In the genomic region with DNA sequence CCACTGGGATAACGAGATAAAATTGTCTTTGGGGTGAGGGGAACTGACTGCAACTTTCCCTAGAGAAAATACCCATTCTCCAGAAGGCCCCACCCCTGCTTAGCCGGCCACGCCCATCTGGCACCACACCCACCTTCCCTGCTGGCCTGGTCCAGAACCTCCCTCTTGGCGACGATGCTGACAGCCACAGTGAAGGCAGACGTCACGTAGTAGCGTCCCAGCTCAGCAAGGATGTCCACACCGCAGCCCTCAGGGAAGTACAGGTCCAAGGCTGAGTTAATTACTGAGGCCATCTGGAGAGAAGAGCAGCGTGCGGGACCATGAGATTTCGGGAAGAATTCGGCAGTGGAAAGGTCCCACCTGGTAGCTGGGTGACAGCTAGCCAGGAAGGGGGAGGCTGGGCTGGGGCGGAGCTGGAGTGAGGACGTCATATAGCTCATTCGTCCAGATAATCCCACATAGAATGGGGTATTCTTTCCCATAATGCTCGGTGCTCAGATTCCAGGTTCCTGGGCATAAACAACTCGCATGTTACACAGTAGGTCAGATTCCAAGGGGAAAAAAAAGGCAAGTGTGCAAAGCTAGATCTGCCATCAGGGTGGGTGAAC, we compare ENCODE assay signal across 8 mouse cellular contexts. TPM values are rescaled to one million over a fixed set of nuclear protein-coding genes. Genes with fewer than 3 reads are reported as not detected.
DNase-seq lines count a peak whose midpoint lies in the region; ATAC-seq and TF ChIP-seq lines count a peak whose summit lies in the region.

No protein-coding gene starts in this region.

- peak overlapping the region; percentile 35 for H3K4me2 ChIP-seq in heart, embryonic 12.5 days
- H3K4me2 ChIP-seq in forebrain, embryonic 15.5 days (replicated peaks): peak overlapping the region; percentile 33
- no peak overlapping the region for H3K4me2 ChIP-seq in liver, postnatal 0 days (ENCODE audit: low read depth, low read length)

- WGBS in heart, embryonic 12.5 days: 12% methylated on average over 18 of the region's 18 CpGs
- 19% methylated on average over 18 of the region's 18 CpGs for WGBS in forebrain, embryonic 15.5 days
- WGBS in liver, postnatal 0 days (ENCODE audit: insufficient replicate concordance): 17% methylated on average over 18 of the region's 18 CpGs

- TF ChIP-seq POLR2A in MEL (IDR thresholded peaks at IDR 0.05; ENCODE audit: control insufficient read depth in 1 of 2, insufficient read depth in 1 of 2, low read depth in 1 of 2, low read length in 2 of 2, poor library complexity in 1 of 2): no peak

- no peaks in the 10 kb centered on the region for H3K36me3 ChIP-seq in heart, embryonic 12.5 days
- no peaks in the 10 kb centered on the region for H3K36me3 ChIP-seq in MEL (ENCODE audit: control insufficient read depth in 1 of 2, insufficient read depth in 2 of 2, low read length in 2 of 2)
- no peaks in the 10 kb centered on the region for H3K36me3 ChIP-seq in forebrain, embryonic 15.5 days
- H3K36me3 ChIP-seq in liver, postnatal 0 days (replicated peaks; ENCODE audit: insufficient read depth, low read length): no peaks in the 10 kb centered on the region

- 0 out of 2 replicates have a peak, but pooled peaks cover 6% of the 10 kb centered on the region for H3K4me1 ChIP-seq in heart, embryonic 12.5 days (replicated peaks)
- peaks cover 0 to 5% of the 10 kb centered on the region in 2 experiments; a peak in 1 of 4 replicates for H3K4me1 ChIP-seq in MEL (ENCODE audit: control insufficient read depth in 1 of 2, insufficient read depth in 2 of 2, low read length in 2 of 2)
- H3K4me1 ChIP-seq in forebrain, embryonic 15.5 days: peaks cover 5% of the 10 kb centered on the region; the same call in 1 of the 2 replicates
- H3K4me1 ChIP-seq in liver, postnatal 0 days (ENCODE audit: insufficient read depth): no peaks in the 10 kb centered on the region

- TF ChIP-seq CTCF in MEL (IDR thresholded peaks at IDR 0.05 in 2 of 3, conservative IDR thresholded peaks at IDR 0.05 in 1 of 3; ENCODE audit: control insufficient read depth in 1 of 3, insufficient read depth in 1 of 3, low read depth in 2 of 3, low read length in 3 of 3, poor library complexity in 1 of 3, severe bottlenecking in 1 of 3): no peak
- no peak for TF ChIP-seq CTCF in liver, postnatal 0 days (IDR thresholded peaks at IDR 0.05; ENCODE audit: low read depth)

- no peak for TF ChIP-seq RAD21 in MEL (IDR thresholded peaks at IDR 0.05; ENCODE audit: low read depth, low read length)

- H3K9ac ChIP-seq in heart, embryonic 12.5 days: no peak overlapping the region
- peak overlapping the region; percentile 30 for H3K9ac ChIP-seq in MEL (ENCODE audit: control insufficient read depth, low read depth, low read length, poor library complexity, severe bottlenecking)
- no peak overlapping the region for H3K9ac ChIP-seq in forebrain, embryonic 15.5 days (replicated peaks)
- H3K9ac ChIP-seq in liver, postnatal 0 days (replicated peaks): no peak overlapping the region

- H3K79me2 ChIP-seq in MEL (ENCODE audit: control insufficient read depth, insufficient read depth, low read length, poor library complexity): no peaks in the 10 kb centered on the region

- no peaks in the 10 kb centered on the region for H3K9me3 ChIP-seq in heart, embryonic 12.5 days (replicated peaks)
- H3K9me3 ChIP-seq in MEL (replicated peaks; ENCODE audit: insufficient read depth, low read length): no peaks in the 10 kb centered on the region
- H3K9me3 ChIP-seq in forebrain, embryonic 15.5 days: no peaks in the 10 kb centered on the region
- H3K9me3 ChIP-seq in liver, postnatal 0 days (ENCODE audit: low read length): no peaks in the 10 kb centered on the region

- no peak overlapping the region for H3K27ac ChIP-seq in heart, embryonic 12.5 days (ENCODE audit: poor library complexity, severe bottlenecking)
- H3K27ac ChIP-seq in MEL (ENCODE audit: control insufficient read depth, low read depth, low read length): no peak overlapping the region
- H3K27ac ChIP-seq in forebrain, embryonic 15.5 days (replicated peaks): no peak overlapping the region
- H3K27ac ChIP-seq in liver, postnatal 0 days (ENCODE audit: low read depth): no peak overlapping the region

- no peak for TF ChIP-seq EP300 in MEL (IDR thresholded peaks at IDR 0.05; ENCODE audit: low read depth in 1 of 2, low read length in 2 of 2)
- TF ChIP-seq EP300 in liver, postnatal 0 days (IDR thresholded peaks at IDR 0.05; ENCODE audit: low read depth): no peak

- H3K4me3 ChIP-seq in heart, embryonic 12.5 days: 0 out of 2 replicates have a peak overlapping the region, but pooled peaks have one; percentile 3
- peak overlapping the region; percentile 46 to 94 for H3K4me3 ChIP-seq in MEL (ENCODE audit: control insufficient read depth in 1 of 2, insufficient read depth in 1 of 2, low read depth in 2 of 2, low read length in 2 of 2)
- peak overlapping the region; percentile 15; the same call in 1 of the 2 replicates for H3K4me3 ChIP-seq in forebrain, embryonic 15.5 days
- no peak overlapping the region for H3K4me3 ChIP-seq in liver, postnatal 0 days (ENCODE audit: low read depth, low read length)

- no peak for ATAC-seq in heart, embryonic 12.5 days (ENCODE audit: insufficient number of reproducible peaks, low FRiP score)
- no peak; the same call in 1 of the 2 replicates for ATAC-seq in forebrain, embryonic 15.5 days (replicated peaks)
- ATAC-seq in liver, postnatal 0 days: peak; percentile 52; the same call in 1 of the 2 replicates

- H3K27me3 ChIP-seq in heart, embryonic 12.5 days (replicated peaks): peaks cover 10% of the 10 kb centered on the region; the same call in 1 of the 2 replicates
- peaks cover 0 to 1% of the 10 kb centered on the region in 2 experiments; a peak in 2 of 4 replicates for H3K27me3 ChIP-seq in MEL (ENCODE audit: control insufficient read depth in 1 of 2, insufficient read depth in 2 of 2, low read length in 2 of 2)
- H3K27me3 ChIP-seq in forebrain, embryonic 15.5 days: no peaks in the 10 kb centered on the region
- H3K27me3 ChIP-seq in liver, postnatal 0 days (ENCODE audit: insufficient read depth, low read length): no peaks in the 10 kb centered on the region

- DNase-seq in heart, adult 9 months (ENCODE audit: low spot score in 2 of 2): no peak
- peak; percentile 87 for DNase-seq in MEL (ENCODE audit: low read depth, low spot score)
- DNase-seq in liver, postnatal 0 days: peak; percentile 42
- DNase-seq in layer of hippocampus, adult 9-11 months: no peak
- no peak for DNase-seq in layer of hippocampus, postnatal 10 days (ENCODE audit: low spot score in 2 of 2)
- no peak for DNase-seq in cerebellum, adult 9-10 months

TF ChIP-seq in MEL, 35 proteins besides CTCF, POLR2A, EP300 and RAD21:
- TF ChIP-seq TBP (IDR thresholded peaks at IDR 0.05; ENCODE audit: low read depth, low read length): 0 out of 2 replicates have a peak, but pooled peaks have one; percentile 7
- TF ChIP-seq E2F4 (IDR thresholded peaks at IDR 0.05; ENCODE audit: borderline replicate concordance, low read depth, low read length): no peak
- TF ChIP-seq GATA1 (IDR thresholded peaks at IDR 0.05; ENCODE audit: low read depth, low read length): no peak
- 0 out of 2 replicates have a peak, but pooled peaks have one; percentile 9 for TF ChIP-seq ETS1 (IDR thresholded peaks at IDR 0.05; ENCODE audit: low read depth, low read length)

RNA-seq across cellular contexts. Expression of gene Azin2, which starts 14.8 kb away (rescaled TPM):
- 6.8 and 7.4 TPM in 2 replicates for polyA plus RNA-seq in heart, embryonic 12.5 days (2016; fragmentation: Nextera tagmentation; extraction: Ambion mirVana)
- total RNA-seq in MEL (2012; rRNA removed): 0.39 and 0.42 TPM in 2 replicates
- polyA plus RNA-seq in MEL (2012; ENCODE audit: insufficient read depth in 1 of 2, insufficient read length in 2 of 2, low read depth in 1 of 2, low replicate concordance in 2 of 2, missing spikeins in 1 of 2): 1 to 10 TPM in 1 of 2 experiments, not detected in 1; 2.3 TPM
- polyA plus RNA-seq in forebrain, embryonic 15.5 days (2015; fragmentation: Nextera tagmentation; extraction: Ambion mirVana): 12.3 and 13.7 TPM in 2 replicates
- polyA plus RNA-seq in liver, postnatal 0 days (2015; fragmentation: Nextera tagmentation; extraction: Ambion mirVana): 1.6 and 1.8 TPM in 2 replicates
- 10 to 100 TPM; 27.7 to 31.0 TPM for total RNA-seq in layer of hippocampus, postnatal 10 days (2021)

RNA-seq across cellular contexts. Expression of gene Ak2, which starts 44.3 kb away (rescaled TPM):
- 164 and 167 TPM in 2 replicates for polyA plus RNA-seq in heart, embryonic 12.5 days (2016; fragmentation: Nextera tagmentation; extraction: Ambion mirVana)
- total RNA-seq in MEL (2012; rRNA removed): 263 and 330 TPM in 2 replicates
- polyA plus RNA-seq in MEL (2012; ENCODE audit: insufficient read depth in 1 of 2, insufficient read length in 2 of 2, low read depth in 1 of 2, low replicate concordance in 2 of 2, missing spikeins in 1 of 2): 100 to 1,000 TPM in 1 of 2 experiments, not detected in 1; 366 TPM
- 106 and 116 TPM in 2 replicates for polyA plus RNA-seq in forebrain, embryonic 15.5 days (2015; fragmentation: Nextera tagmentation; extraction: Ambion mirVana)
- 276 and 291 TPM in 2 replicates for polyA plus RNA-seq in liver, postnatal 0 days (2015; fragmentation: Nextera tagmentation; extraction: Ambion mirVana)
- 10 to 100 TPM; 32.3 to 34.3 TPM for total RNA-seq in layer of hippocampus, postnatal 10 days (2021)

Comparison
In these comparisons a context has a peak if more than half of its experiments do, and no peak if none do; other contexts are left out.
1. DNase-seq: peak in MEL (single experiment) and liver, postnatal 0 days (single experiment); none in heart, adult 9 months (0 of 2), layer of hippocampus, adult 9-11 months (single experiment), layer of hippocampus, postnatal 10 days (0 of 2) and cerebellum, adult 9-10 months (single experiment).